Mouse (Mus musculus) heart, embryonic 13.5 days (tissue): ENCODE measurements at regions not wholly inside any gene's neighbourhood (a gene's known extent, or its start where the extent isn't known, plus 50 kb on each side); places are given as distances from the start of the nearest gene placed in this dataset.

ENCODE experiments used
- ATAC-seq: fragments of 200-750 bp; cut with Nextera tagmentation; 2 replicates; pipeline ENCODE4 v1.8.0; 2017; ENCODE audit warnings: moderate TSS enrichment; ENCODE audit not compliant: insufficient number of reproducible peaks, low FRiP score, low TSS enrichment; ENCODE audit errors: extremely low read depth
- H3K27ac ChIP-seq: fragments of 300-500 bp; sonication (generic); replicated peaks from 2 replicates; pipeline ENCODE4 v1.5.1; 2015; ENCODE audit warnings: moderate library complexity, mild to moderate bottlenecking, inconsistent platforms
- H3K27me3 ChIP-seq: fragments of 300-500 bp; sonication (generic); replicated peaks from 2 replicates; pipeline ENCODE4 v1.6.1; 2015; ENCODE audit warnings: mild to moderate bottlenecking, inconsistent platforms
- H3K36me3 ChIP-seq: fragments of 300-500 bp; sonication (generic); 2 replicates; pipeline ENCODE4 v1.6.1; 2015; ENCODE audit warnings: mild to moderate bottlenecking, inconsistent platforms
- H3K4me1 ChIP-seq: fragments of 300-500 bp; sonication (generic); 2 replicates; pipeline ENCODE4 v1.6.1; 2015; ENCODE audit warnings: inconsistent platforms
- H3K4me2 ChIP-seq: fragments of 300-500 bp; sonication (generic); 2 replicates; pipeline ENCODE4 v1.6.1; 2015; ENCODE audit warnings: inconsistent platforms, mild to moderate bottlenecking, moderate library complexity
- H3K4me3 ChIP-seq: fragments of 300-500 bp; sonication (generic); 2 replicates; pipeline ENCODE4 v1.5.1; 2015; ENCODE audit warnings: moderate library complexity, mild to moderate bottlenecking, inconsistent platforms
- H3K9ac ChIP-seq: fragments of 300-500 bp; sonication (generic); 2 replicates; pipeline ENCODE4 v1.6.1; 2015; ENCODE audit warnings: inconsistent platforms, mild to moderate bottlenecking, moderate library complexity
- H3K9me3 ChIP-seq: fragments of 300-500 bp; sonication (generic); 2 replicates; pipeline ENCODE4 v1.6.1; 2016; ENCODE audit warnings: inconsistent platforms
- WGBS: fragments of 180-500 bp; shearing (Covaris S2); methylation state at CpG from one replicate; pipeline ENCODE4 v1.1.7; 2015; ENCODE audit warnings: mixed read lengths; 5-methylcytosine and 5-hydroxymethylcytosine counted together

- Histone ChIP-seq H3K9ac (peak overlapping the region; percentile 12), H3K4me2 (peak overlapping the region; percentile 63), H3K36me3 (no peaks in the 10 kb centered on the region), H3K27me3 (peaks cover 13% of the 10 kb centered on the region; the same call in 1 of the 2 replicates), H3K4me3 (peak overlapping the region; percentile 27), H3K4me1 (peaks cover 8% of the 10 kb centered on the region), H3K9me3 (no peaks in the 10 kb centered on the region), H3K27ac (no peak overlapping the region)
- no peak for ATAC-seq
- 9% methylated on average over 24 of the region's 24 CpGs for WGBS
These were observed 347.0 kb downstream of the Rnf144a start for GRCm38 (mm10) chr12:26067866-26068684.

- no peak for ATAC-seq
- no peak overlapping the region for H3K4me2 ChIP-seq
- WGBS = 26% methylated on average over 3 of the region's 3 CpGs
- no peaks in the 10 kb centered on the region for H3K27me3 ChIP-seq
- H3K9ac ChIP-seq = no peak overlapping the region
- no peak overlapping the region for H3K4me3 ChIP-seq
- no peak overlapping the region for H3K27ac ChIP-seq
- H3K9me3 ChIP-seq = no peaks in the 10 kb centered on the region
- H3K4me1 ChIP-seq = peaks cover 3% of the 10 kb centered on the region; the same call in 1 of the 2 replicates
- H3K36me3 ChIP-seq = no peaks in the 10 kb centered on the region
These were observed 354.7 kb downstream of the Rnf144a start for GRCm38 (mm10) chr12:26060378-26060777.

- Histone ChIP-seq H3K27ac (no peak overlapping the region), H3K9me3 (no peaks in the 10 kb centered on the region), H3K9ac (no peak overlapping the region), H3K4me2 (no peak overlapping the region), H3K36me3 (no peaks in the 10 kb centered on the region), H3K4me1 (peaks cover 3% of the 10 kb centered on the region; the same call in 1 of the 2 replicates), H3K4me3 (no peak overlapping the region), H3K27me3 (no peaks in the 10 kb centered on the region)
- ATAC-seq = no peak
- 85% methylated on average over 4 of the region's 4 CpGs for WGBS
These were observed 356.0 kb downstream of the Rnf144a start for GRCm38 (mm10) chr12:26059090-26059489.

- no peaks in the 10 kb centered on the region for H3K9me3 ChIP-seq
- no peaks in the 10 kb centered on the region for H3K36me3 ChIP-seq
- ATAC-seq = no peak
- H3K27me3 ChIP-seq = no peaks in the 10 kb centered on the region
- no peak overlapping the region for H3K27ac ChIP-seq
- no peak overlapping the region for H3K4me3 ChIP-seq
- H3K4me2 ChIP-seq = no peak overlapping the region
- no peak overlapping the region for H3K9ac ChIP-seq
- peaks cover 3% of the 10 kb centered on the region; the same call in 1 of the 2 replicates for H3K4me1 ChIP-seq
- 82% methylated on average over 9 of the region's 9 CpGs for WGBS
These were observed 357.5 kb downstream of the Rnf144a start for GRCm38 (mm10) chr12:26057491-26058054.

GRCm38 (mm10) chr12:26046991-26047390 is 368.1 kb downstream of the Rnf144a start:
- H3K4me3 ChIP-seq = no peak overlapping the region
- no peaks in the 10 kb centered on the region for H3K36me3 ChIP-seq
- WGBS = 71% methylated on average over 6 of the region's 6 CpGs
- H3K27ac ChIP-seq = no peak overlapping the region
- no peaks in the 10 kb centered on the region for H3K27me3 ChIP-seq
- no peaks in the 10 kb centered on the region; the same call in 1 of the 2 replicates for H3K9me3 ChIP-seq
- no peak for ATAC-seq
- no peak overlapping the region for H3K9ac ChIP-seq
- H3K4me1 ChIP-seq = no peaks in the 10 kb centered on the region
- H3K4me2 ChIP-seq = no peak overlapping the region

GRCm38 (mm10) chr12:26045321-26045720 is 369.7 kb downstream of the Rnf144a start:
- no peaks in the 10 kb centered on the region for H3K36me3 ChIP-seq
- no peaks in the 10 kb centered on the region for H3K4me1 ChIP-seq
- no peak overlapping the region for H3K4me2 ChIP-seq
- no peak for ATAC-seq
- WGBS = 81% methylated on average over 1 of the region's 1 CpGs
- no peak overlapping the region for H3K9ac ChIP-seq
- H3K9me3 ChIP-seq = no peaks in the 10 kb centered on the region; the same call in 1 of the 2 replicates
- H3K27me3 ChIP-seq = no peaks in the 10 kb centered on the region
- H3K27ac ChIP-seq = no peak overlapping the region
- H3K4me3 ChIP-seq = no peak overlapping the region

- no peak overlapping the region for H3K4me3 ChIP-seq
- no peaks in the 10 kb centered on the region for H3K27me3 ChIP-seq
- H3K4me2 ChIP-seq = no peak overlapping the region
- no peaks in the 10 kb centered on the region for H3K36me3 ChIP-seq
- 76% methylated on average over 5 of the region's 5 CpGs for WGBS
- no peak overlapping the region for H3K9ac ChIP-seq
- H3K4me1 ChIP-seq = 0 out of 2 replicates have a peak, but pooled peaks cover 3% of the 10 kb centered on the region
- H3K27ac ChIP-seq = no peak overlapping the region
- H3K9me3 ChIP-seq = no peaks in the 10 kb centered on the region
- no peak for ATAC-seq
These were observed 402.1 kb downstream of the Rnf144a start for GRCm38 (mm10) chr12:26012951-26013350.

GRCm38 (mm10) chr12:25994063-25994462 is 421.0 kb downstream of the Rnf144a start:
- no peaks in the 10 kb centered on the region for H3K36me3 ChIP-seq
- WGBS = 75% methylated on average over 4 of the region's 4 CpGs
- no peak overlapping the region for H3K9ac ChIP-seq
- no peak overlapping the region for H3K27ac ChIP-seq
- H3K4me3 ChIP-seq = no peak overlapping the region
- no peaks in the 10 kb centered on the region for H3K4me1 ChIP-seq
- no peaks in the 10 kb centered on the region for H3K27me3 ChIP-seq
- no peak overlapping the region for H3K4me2 ChIP-seq
- no peak; the same call in 1 of the 2 replicates for ATAC-seq
- no peaks in the 10 kb centered on the region for H3K9me3 ChIP-seq

GRCm38 (mm10) chr12:25991801-25992525 is 423.1 kb downstream of the Rnf144a start:
- no peak for ATAC-seq
- H3K36me3 ChIP-seq = no peaks in the 10 kb centered on the region
- 0 out of 2 replicates have a peak, but pooled peaks cover 3% of the 10 kb centered on the region for H3K9me3 ChIP-seq
- no peaks in the 10 kb centered on the region for H3K4me1 ChIP-seq
- H3K27me3 ChIP-seq = no peaks in the 10 kb centered on the region
- 68% methylated on average over 6 of the region's 6 CpGs for WGBS
- no peak overlapping the region for H3K27ac ChIP-seq
- no peak overlapping the region for H3K4me3 ChIP-seq
- no peak overlapping the region for H3K9ac ChIP-seq
- no peak overlapping the region for H3K4me2 ChIP-seq

GRCm38 (mm10) chr12:25982545-25982944 is 432.5 kb downstream of the Rnf144a start:
- Histone ChIP-seq H3K9ac (no peak overlapping the region), H3K27ac (no peak overlapping the region), H3K4me3 (no peak overlapping the region), H3K9me3 (no peaks in the 10 kb centered on the region), H3K4me2 (no peak overlapping the region), H3K36me3 (no peaks in the 10 kb centered on the region), H3K27me3 (no peaks in the 10 kb centered on the region), H3K4me1 (no peaks in the 10 kb centered on the region)
- 84% methylated on average over 4 of the region's 4 CpGs for WGBS
- ATAC-seq = no peak

- H3K4me3 ChIP-seq = no peak overlapping the region
- no peaks in the 10 kb centered on the region for H3K27me3 ChIP-seq
- WGBS = 85% methylated on average over 5 of the region's 5 CpGs
- H3K4me2 ChIP-seq = no peak overlapping the region
- no peak overlapping the region for H3K9ac ChIP-seq
- no peak for ATAC-seq
- no peaks in the 10 kb centered on the region for H3K9me3 ChIP-seq
- H3K27ac ChIP-seq = no peak overlapping the region
- H3K4me1 ChIP-seq = no peaks in the 10 kb centered on the region
- no peaks in the 10 kb centered on the region for H3K36me3 ChIP-seq
These were observed 436.7 kb downstream of the Rnf144a start for GRCm38 (mm10) chr12:25978335-25978734.
